Mouse (Mus musculus): ENCODE measurements around the gene Smad3.

DNA sequence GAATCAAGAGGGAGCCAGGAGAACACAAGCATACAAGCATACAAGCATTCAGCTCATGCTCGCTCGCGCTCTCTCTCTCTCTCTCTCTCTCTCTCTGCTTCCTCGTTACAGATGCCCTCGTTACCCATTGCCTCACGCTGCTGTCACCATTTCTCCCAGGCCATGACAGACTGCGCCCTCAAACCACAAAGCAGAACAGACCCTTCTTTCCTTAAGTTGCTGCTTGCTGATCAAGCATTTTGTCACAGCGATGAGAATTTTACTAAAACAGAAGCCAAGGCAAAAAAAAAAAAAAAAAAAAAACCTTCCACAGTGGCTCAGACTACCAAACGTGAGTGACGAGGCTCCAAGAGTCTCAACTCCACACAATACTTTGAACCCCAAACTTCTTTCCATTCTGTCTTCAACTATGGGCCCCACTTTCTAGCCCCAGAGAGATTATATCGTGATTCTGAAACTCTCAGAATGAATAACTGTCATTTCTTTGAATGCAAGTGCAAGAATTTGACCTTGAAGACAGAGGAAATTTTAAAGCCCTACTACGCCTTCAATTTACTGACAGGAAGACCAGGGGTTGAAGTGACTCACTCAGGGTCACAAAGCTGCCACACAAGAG, 19.6 kb downstream of the Smad3 start:
- TF ChIP-seq CTCF (IDR thresholded peaks at IDR 0.05) (no peak), EP300 (IDR thresholded peaks at IDR 0.05) (no peak)
